Mouse (Mus musculus): Measurements from ENCODE around the gene Cpeb3. TPM values are rescaled to one million over a fixed set of nuclear protein-coding genes. Genes with fewer than 3 reads are reported as not detected.
"Not testable (repeated sequence)": the region's sequence is repeated elsewhere in the genome, so short reads cannot be mapped to it uniquely, and the experiment has no call there.

Gene Cpeb3
- polyA plus RNA-seq, 1 experiment = 10.1 TPM

DNA sequence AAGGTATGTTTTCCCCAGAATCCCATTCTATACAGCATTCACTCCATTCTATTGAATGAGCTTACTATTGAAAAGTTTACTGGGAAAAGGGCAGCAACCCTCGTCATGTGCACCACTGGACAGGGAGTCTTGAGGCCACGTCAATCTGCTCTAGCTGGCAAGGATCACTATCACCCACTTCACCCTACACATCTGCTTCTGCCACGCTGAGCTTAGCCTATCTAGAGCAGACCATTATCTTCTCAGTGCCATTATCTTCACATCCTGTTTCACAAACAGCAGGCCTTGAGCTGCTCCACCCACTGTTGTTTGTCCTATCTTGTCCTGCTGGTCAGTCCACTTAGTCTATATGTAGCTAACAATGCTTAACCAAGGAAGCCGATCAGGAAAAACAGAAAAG, 66.8 kb downstream of the Cpeb3 start:
- H3K9me3 ChIP-seq (ENCODE audit: control insufficient read depth, low read length) = no peaks in the 10 kb centered on the region
- H3K27me3 ChIP-seq (ENCODE audit: control insufficient read depth) = no peaks in the 10 kb centered on the region
- peaks cover 11% of the 10 kb centered on the region for H3K36me3 ChIP-seq (ENCODE audit: control insufficient read depth)
- no peak overlapping the region for H3K4me3 ChIP-seq (replicated peaks)
- peak; percentile 53 for TF ChIP-seq TAL1 (IDR thresholded peaks at IDR 0.05; ENCODE audit: low read length)
- 0 out of 2 replicates have a peak, but pooled peaks have one; percentile 18 for TF ChIP-seq GATA1 (IDR thresholded peaks at IDR 0.05; ENCODE audit: low read length)
- H3K4me1 ChIP-seq (ENCODE audit: control insufficient read depth) = peaks cover 30% of the 10 kb centered on the region

DNA sequence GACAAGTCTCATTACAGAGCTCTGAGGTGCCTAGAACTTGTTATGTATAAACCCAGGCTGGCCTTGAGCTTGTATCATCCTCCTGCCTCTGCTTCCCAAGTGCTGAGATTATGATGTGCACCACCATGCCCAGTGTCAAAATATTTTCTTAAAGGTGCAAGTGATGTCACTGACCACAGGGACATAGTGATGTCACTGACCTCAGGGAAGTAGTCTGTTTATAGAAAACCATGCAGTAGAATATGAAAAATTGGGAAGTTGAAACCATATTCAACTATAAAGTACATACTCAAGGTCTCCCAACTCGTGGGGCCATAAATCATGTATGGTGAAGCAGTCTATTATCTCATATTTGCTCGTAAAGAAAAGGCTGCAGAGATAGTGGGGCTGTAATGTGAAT, 71.3 kb downstream of the Cpeb3 start:
- Histone ChIP-seq H3K4me1 (ENCODE audit: control insufficient read depth) (peaks cover 16% of the 10 kb centered on the region), H3K27me3 (ENCODE audit: control insufficient read depth) (no peaks in the 10 kb centered on the region), H3K4me3 (replicated peaks) (no peak overlapping the region), H3K9me3 (ENCODE audit: control insufficient read depth, low read length) (no peaks in the 10 kb centered on the region), H3K36me3 (ENCODE audit: control insufficient read depth) (peaks cover 9% of the 10 kb centered on the region)
- TF ChIP-seq TAL1 (IDR thresholded peaks at IDR 0.05; ENCODE audit: low read length) (no peak), GATA1 (IDR thresholded peaks at IDR 0.05; ENCODE audit: low read length) (no peak)

DNA sequence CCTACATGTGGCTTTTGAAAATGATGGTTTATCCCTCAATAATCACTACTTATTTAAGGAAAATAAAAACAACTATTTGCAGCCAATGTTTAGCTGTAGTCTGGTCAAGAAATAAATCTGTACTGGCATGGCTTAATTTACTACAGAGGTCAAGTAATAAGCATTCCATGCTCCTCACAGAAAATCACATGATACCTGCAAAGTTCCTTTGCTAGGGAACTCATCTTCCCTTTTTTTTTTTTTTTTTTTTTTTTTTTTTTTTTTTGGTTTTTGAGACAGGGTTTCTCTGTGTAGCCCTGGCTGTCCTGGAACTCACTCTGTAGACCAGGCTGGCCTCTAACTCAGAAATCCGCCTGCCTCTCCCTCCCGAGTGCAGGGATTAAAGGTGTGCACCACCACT, 72.9 kb downstream of the Cpeb3 start:
- H3K4me3 ChIP-seq (replicated peaks); H3K27me3 ChIP-seq (ENCODE audit: control insufficient read depth); H3K36me3 ChIP-seq (ENCODE audit: control insufficient read depth); H3K9me3 ChIP-seq (ENCODE audit: control insufficient read depth, low read length); H3K4me1 ChIP-seq (ENCODE audit: control insufficient read depth): not testable (repeated sequence)

DNA sequence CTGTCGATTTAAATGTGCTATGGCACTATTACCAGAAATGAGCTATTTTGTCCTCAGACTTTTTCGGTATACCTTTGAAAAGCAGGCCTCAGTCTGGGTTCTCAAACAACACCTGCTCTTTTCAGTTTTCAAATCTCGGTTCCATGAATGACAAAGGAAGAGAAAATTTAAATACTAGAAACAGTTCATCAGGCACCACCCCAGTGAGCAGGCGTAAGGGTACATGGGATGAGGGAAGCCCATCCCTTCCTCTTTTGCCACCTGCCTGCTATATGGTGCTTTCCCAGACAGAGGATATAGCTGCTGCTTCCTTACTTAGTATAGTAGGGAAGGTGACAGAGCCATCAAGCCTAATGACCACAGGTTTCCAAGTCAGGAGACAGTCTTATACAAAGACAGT, 74.7 kb downstream of the Cpeb3 start:
- Histone ChIP-seq H3K36me3 (ENCODE audit: control insufficient read depth) (peaks cover 7% of the 10 kb centered on the region), H3K4me1 (ENCODE audit: control insufficient read depth) (no peaks in the 10 kb centered on the region; the same call in 1 of the 2 replicates), H3K9me3 (ENCODE audit: control insufficient read depth, low read length) (no peaks in the 10 kb centered on the region), H3K4me3 (replicated peaks) (no peak overlapping the region), H3K27me3 (ENCODE audit: control insufficient read depth) (no peaks in the 10 kb centered on the region)
- TF ChIP-seq GATA1 (IDR thresholded peaks at IDR 0.05; ENCODE audit: low read length) = no peak
- TF ChIP-seq TAL1 (IDR thresholded peaks at IDR 0.05; ENCODE audit: low read length) = no peak

DNA sequence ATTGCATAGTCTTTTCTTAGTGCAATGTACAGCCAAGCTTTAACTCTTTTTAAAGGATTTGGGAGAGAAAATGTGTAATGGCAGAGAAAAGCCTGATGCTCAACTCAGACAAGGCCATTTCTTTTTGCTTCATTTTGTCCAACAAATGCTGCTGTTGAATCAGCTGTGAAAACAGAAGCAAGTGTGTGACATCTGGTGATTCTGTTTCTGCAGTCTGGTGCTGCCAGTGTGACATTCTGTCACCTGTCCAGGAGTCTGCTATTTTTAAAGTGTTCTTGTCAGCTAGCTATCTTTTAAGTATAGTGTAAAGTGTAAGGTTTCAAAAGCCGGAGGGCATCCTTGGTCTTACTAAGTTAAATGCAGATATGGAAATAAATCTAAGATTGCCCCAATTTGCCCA, 76.7 kb downstream of the Cpeb3 start:
- Histone ChIP-seq H3K27me3 (ENCODE audit: control insufficient read depth) (no peaks in the 10 kb centered on the region), H3K4me1 (ENCODE audit: control insufficient read depth) (no peaks in the 10 kb centered on the region; the same call in 1 of the 2 replicates), H3K4me3 (replicated peaks) (no peak overlapping the region), H3K36me3 (ENCODE audit: control insufficient read depth) (peaks cover 2% of the 10 kb centered on the region), H3K9me3 (ENCODE audit: control insufficient read depth, low read length) (no peaks in the 10 kb centered on the region)
- no peak for TF ChIP-seq GATA1 (IDR thresholded peaks at IDR 0.05; ENCODE audit: low read length)
- no peak for TF ChIP-seq TAL1 (IDR thresholded peaks at IDR 0.05; ENCODE audit: low read length)

DNA sequence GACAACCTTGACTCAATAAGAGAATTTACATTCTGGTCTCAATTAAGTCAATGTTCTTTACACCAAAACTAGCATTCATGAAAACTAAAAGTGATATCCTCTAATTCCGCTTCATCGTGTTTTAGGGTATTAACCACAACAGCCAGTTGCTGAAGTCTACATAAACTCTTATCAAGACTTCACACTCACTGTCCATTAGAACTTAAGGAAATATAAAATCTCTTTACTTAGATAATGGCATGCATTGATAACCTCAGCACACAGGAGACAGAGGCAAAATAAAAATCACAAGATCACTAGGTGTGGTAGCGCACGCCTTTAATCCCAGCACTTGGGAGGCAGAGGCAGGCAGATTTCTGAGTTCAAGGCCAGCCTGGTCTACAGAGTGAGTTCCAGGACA, 79.9 kb downstream of the Cpeb3 start:
- no peaks in the 10 kb centered on the region for H3K27me3 ChIP-seq (ENCODE audit: control insufficient read depth)
- H3K4me3 ChIP-seq (replicated peaks) = no peak overlapping the region
- peaks cover 10% of the 10 kb centered on the region for H3K4me1 ChIP-seq (ENCODE audit: control insufficient read depth)
- no peaks in the 10 kb centered on the region for H3K9me3 ChIP-seq (ENCODE audit: control insufficient read depth, low read length)
- H3K36me3 ChIP-seq (ENCODE audit: control insufficient read depth) = peaks cover 19% of the 10 kb centered on the region
- TF ChIP-seq TAL1 (IDR thresholded peaks at IDR 0.05; ENCODE audit: low read length) (no peak), GATA1 (IDR thresholded peaks at IDR 0.05; ENCODE audit: low read length) (no peak)

DNA sequence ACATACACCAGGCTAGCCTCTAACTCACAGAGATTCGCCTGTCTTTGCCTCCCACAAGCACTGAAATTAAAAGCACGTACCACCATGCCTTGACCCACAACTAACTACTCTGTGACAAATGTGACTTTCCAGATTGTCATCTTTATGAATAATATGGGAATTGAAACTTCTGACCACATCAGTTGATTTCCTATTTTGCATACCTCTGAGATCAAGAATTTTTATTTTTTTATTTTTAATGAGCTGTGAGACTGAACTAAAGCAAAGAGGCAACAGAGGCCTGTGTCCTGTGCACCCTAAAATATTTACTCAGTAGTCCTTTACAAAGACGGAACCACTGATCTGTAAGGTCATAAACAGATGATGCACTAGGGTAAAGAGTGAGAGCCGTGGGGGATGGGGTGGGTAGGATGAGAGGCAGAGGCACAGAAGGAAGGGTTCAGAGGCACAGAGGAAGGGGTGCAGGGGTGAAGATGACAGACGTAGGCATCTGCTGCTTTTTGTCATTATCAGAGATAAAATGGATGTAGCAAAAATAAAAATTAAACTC, 81.3 kb downstream of the Cpeb3 start:
- TF ChIP-seq TAL1 (IDR thresholded peaks at IDR 0.05; ENCODE audit: low read length) = no peak
- TF ChIP-seq GATA1 (IDR thresholded peaks at IDR 0.05; ENCODE audit: low read length) = no peak
- H3K9me3 ChIP-seq (ENCODE audit: control insufficient read depth, low read length) = no peaks in the 10 kb centered on the region
- H3K36me3 ChIP-seq (ENCODE audit: control insufficient read depth) = peaks cover 26% of the 10 kb centered on the region
- no peaks in the 10 kb centered on the region for H3K27me3 ChIP-seq (ENCODE audit: control insufficient read depth)
- H3K4me1 ChIP-seq (ENCODE audit: control insufficient read depth) = peaks cover 10% of the 10 kb centered on the region
- H3K4me3 ChIP-seq (replicated peaks) = no peak overlapping the region

DNA sequence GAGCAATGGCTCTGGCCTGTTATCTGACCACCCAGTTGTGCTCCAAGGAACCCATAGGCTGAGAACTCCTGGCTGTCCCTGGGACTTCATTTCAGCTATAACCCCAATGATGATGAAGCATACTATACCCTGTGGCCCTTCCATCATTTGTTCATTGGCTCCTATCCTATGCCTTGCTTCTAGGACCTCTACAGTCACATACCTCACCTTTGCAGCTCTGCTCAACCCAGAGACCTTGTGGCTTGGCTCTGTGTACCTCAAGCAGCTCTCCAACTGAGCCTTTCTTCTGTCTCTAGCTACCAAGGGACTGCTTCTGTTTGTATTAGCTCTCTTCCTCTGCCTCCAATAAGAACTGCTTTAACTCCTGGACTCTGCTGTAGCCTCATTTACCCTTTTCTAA, 83.4 kb downstream of the Cpeb3 start:
- H3K9me3 ChIP-seq (ENCODE audit: control insufficient read depth, low read length) = no peaks in the 10 kb centered on the region
- H3K36me3 ChIP-seq (ENCODE audit: control insufficient read depth) = peaks cover 29% of the 10 kb centered on the region
- H3K4me3 ChIP-seq (replicated peaks) = no peak overlapping the region
- no peaks in the 10 kb centered on the region for H3K27me3 ChIP-seq (ENCODE audit: control insufficient read depth)
- TF ChIP-seq GATA1 (IDR thresholded peaks at IDR 0.05; ENCODE audit: low read length) (no peak), TAL1 (IDR thresholded peaks at IDR 0.05; ENCODE audit: low read length) (no peak)
- H3K4me1 ChIP-seq (ENCODE audit: control insufficient read depth) = peaks cover 10% of the 10 kb centered on the region

DNA sequence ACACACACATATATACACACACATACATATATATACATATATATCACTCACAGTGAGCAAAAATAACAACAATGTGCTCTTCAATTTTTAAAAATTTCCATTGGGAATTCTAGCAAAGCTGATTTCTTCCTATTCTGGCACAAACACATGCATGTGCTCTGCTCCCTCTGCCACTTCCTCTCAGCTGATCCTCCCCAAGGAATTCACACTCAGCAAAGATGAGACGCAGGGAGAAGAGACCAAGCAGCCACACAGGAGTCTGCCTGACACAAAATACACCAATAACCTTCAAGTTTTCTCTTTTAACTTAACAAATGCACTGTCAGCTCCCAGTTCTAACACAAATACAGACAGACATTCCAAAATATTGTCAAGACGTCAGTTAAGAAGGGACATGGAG, 89.1 kb downstream of the Cpeb3 start:
- Histone ChIP-seq H3K4me3 (replicated peaks) (no peak overlapping the region), H3K9me3 (ENCODE audit: control insufficient read depth, low read length) (no peaks in the 10 kb centered on the region), H3K4me1 (ENCODE audit: control insufficient read depth) (peaks cover 3% of the 10 kb centered on the region), H3K36me3 (ENCODE audit: control insufficient read depth) (peaks cover 24% of the 10 kb centered on the region), H3K27me3 (ENCODE audit: control insufficient read depth) (no peaks in the 10 kb centered on the region)
- no peak for TF ChIP-seq GATA1 (IDR thresholded peaks at IDR 0.05; ENCODE audit: low read length)
- no peak for TF ChIP-seq TAL1 (IDR thresholded peaks at IDR 0.05; ENCODE audit: low read length)

DNA sequence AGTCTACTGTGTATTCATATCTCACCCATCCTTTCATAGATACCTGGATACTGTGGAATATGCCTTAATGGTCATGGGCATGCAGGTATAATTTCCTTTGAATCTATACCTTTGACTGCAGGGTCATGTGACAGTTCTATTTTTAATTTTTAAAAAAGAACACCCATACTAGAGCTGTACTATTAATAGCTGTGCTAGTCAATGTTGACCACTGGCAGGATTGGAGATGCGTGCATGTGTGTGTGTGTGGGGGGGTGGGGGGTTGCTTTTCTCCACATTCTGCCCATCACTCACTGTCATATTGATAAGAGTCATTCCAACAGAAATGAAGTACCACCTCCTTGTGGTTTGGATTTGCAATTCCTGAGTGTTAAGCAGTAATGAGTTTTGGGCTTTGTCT, 92.6 kb downstream of the Cpeb3 start:
- Histone ChIP-seq H3K36me3 (ENCODE audit: control insufficient read depth) (peaks cover 10% of the 10 kb centered on the region), H3K4me1 (ENCODE audit: control insufficient read depth) (peaks cover 2% of the 10 kb centered on the region), H3K4me3 (replicated peaks) (no peak overlapping the region), H3K9me3 (ENCODE audit: control insufficient read depth, low read length) (no peaks in the 10 kb centered on the region), H3K27me3 (ENCODE audit: control insufficient read depth) (no peaks in the 10 kb centered on the region)
- TF ChIP-seq TAL1 (IDR thresholded peaks at IDR 0.05; ENCODE audit: low read length) (no peak), GATA1 (IDR thresholded peaks at IDR 0.05; ENCODE audit: low read length) (no peak)
